Mouse (Mus musculus): ENCODE data around the gene Plce1.

GRCm38 (mm10) chr19:38549487-38550058, 68.7 kb downstream of the Plce1 start:
- TF ChIP-seq CTCF (IDR thresholded peaks at IDR 0.05; ENCODE audit: insufficient read depth, low read depth, low read length) (no peak), POLR2A (IDR thresholded peaks at IDR 0.05; ENCODE audit: insufficient read depth, low read depth, low read length) (no peak)

All from olfactory bulb, adult 2 months (tissue).